Mouse (Mus musculus): ENCODE results near the gene Fbxo3. TPM values are rescaled to one million over a fixed set of nuclear protein-coding genes. Genes with fewer than 3 reads are reported as not detected.
"Not testable (repeated sequence)": the region's sequence is repeated elsewhere in the genome, so short reads cannot be mapped to it uniquely, and the experiment has no call there.

Gene Fbxo3
- polyA plus RNA-seq, 1 experiment from 2014 or later: 49.6 TPM

- no peaks in the 10 kb centered on the region for H3K36me3 ChIP-seq (ENCODE audit: control insufficient read depth, insufficient read depth, low read length)
- peak overlapping the region; percentile 59 for H3K4me2 ChIP-seq (ENCODE audit: low read length)
- H3K9me3 ChIP-seq (ENCODE audit: control insufficient read depth, low read length): no peaks in the 10 kb centered on the region
- DNase-seq (ENCODE audit: low spot score) (peak; percentile 59), ATAC-seq (replicated peaks; ENCODE audit: low FRiP score, low TSS enrichment, low read depth) (no peak)
- H3K4me1 ChIP-seq (replicated peaks; ENCODE audit: control insufficient read depth, insufficient read depth, low read length): 0 out of 2 replicates have a peak, but pooled peaks cover 3% of the 10 kb centered on the region
- peak overlapping the region; percentile 41 for H3K9ac ChIP-seq (ENCODE audit: low read length)
- H3K4me3 ChIP-seq (ENCODE audit: low read depth, low read length): peak overlapping the region; percentile 41
- 41% methylated on average over 10 of the region's 10 CpGs for WGBS
- H3K27me3 ChIP-seq (replicated peaks; ENCODE audit: control insufficient read depth, insufficient read depth, low read length): no peaks in the 10 kb centered on the region
- H3K27ac ChIP-seq (ENCODE audit: low read depth): peak overlapping the region; percentile 63
Measured at GRCm38 (mm10) chr2:104096256-104096655, 68.7 kb downstream of the Fbxo3 start.

DNA sequence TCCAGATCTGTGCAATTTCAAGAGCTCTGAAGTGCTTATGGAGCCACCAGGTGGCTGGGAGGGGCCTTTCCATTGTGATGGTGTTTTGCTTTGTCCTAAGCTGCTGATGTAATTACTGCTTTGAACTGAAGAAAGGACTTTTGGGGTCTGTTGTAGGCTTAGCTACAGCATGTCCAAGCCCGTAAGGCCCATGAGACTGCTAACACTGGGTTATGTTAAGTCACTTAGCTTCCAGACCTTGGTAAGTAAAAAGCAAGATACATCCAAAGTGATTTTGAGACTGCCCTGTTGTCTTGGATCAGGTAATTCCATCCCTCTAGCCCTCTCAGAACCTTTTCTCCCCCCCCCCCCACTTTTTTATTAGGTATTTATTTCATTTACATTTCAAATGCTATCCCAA lies 69.3 kb downstream of the Fbxo3 start:
- H3K27ac ChIP-seq (ENCODE audit: low read depth); H3K9ac ChIP-seq (ENCODE audit: low read length); H3K4me1 ChIP-seq (replicated peaks; ENCODE audit: control insufficient read depth, insufficient read depth, low read length); DNase-seq (ENCODE audit: low spot score); H3K27me3 ChIP-seq (replicated peaks; ENCODE audit: control insufficient read depth, insufficient read depth, low read length); H3K9me3 ChIP-seq (ENCODE audit: control insufficient read depth, low read length); H3K4me2 ChIP-seq (ENCODE audit: low read length); ATAC-seq (replicated peaks; ENCODE audit: low FRiP score, low TSS enrichment, low read depth); H3K4me3 ChIP-seq (ENCODE audit: low read depth, low read length); H3K36me3 ChIP-seq (ENCODE audit: control insufficient read depth, insufficient read depth, low read length): not testable (repeated sequence)
- 100% methylated on average over 1 of the region's 1 CpGs for WGBS

DNA sequence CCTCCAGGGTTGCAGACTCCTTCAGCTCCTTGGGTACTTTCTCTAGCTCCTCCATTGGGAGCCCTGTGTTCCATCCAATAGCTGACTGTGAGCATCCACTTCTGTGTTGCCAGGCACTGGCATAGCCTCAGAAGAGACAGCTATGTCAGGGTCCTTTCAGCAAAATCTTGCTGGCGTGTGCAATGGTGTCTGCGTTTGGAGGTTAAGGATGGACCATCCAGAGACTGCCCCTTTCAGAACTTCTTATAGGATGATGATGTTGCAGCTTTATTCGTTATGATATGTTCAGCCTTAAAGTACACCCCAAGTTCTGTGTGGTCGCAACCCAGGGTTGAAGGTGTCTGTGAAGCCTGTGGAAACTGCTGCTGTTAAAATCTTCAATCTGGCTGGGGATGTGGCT lies 69.9 kb downstream of the Fbxo3 start:
- not testable (repeated sequence) for H3K9ac ChIP-seq (ENCODE audit: low read length); H3K4me2 ChIP-seq (ENCODE audit: low read length); H3K27me3 ChIP-seq (replicated peaks; ENCODE audit: control insufficient read depth, insufficient read depth, low read length); H3K27ac ChIP-seq (ENCODE audit: low read depth); DNase-seq (ENCODE audit: low spot score); H3K36me3 ChIP-seq (ENCODE audit: control insufficient read depth, insufficient read depth, low read length); H3K9me3 ChIP-seq (ENCODE audit: control insufficient read depth, low read length); ATAC-seq (replicated peaks; ENCODE audit: low FRiP score, low TSS enrichment, low read depth); H3K4me3 ChIP-seq (ENCODE audit: low read depth, low read length); H3K4me1 ChIP-seq (replicated peaks; ENCODE audit: control insufficient read depth, insufficient read depth, low read length)
- 93% methylated on average over 4 of the region's 4 CpGs for WGBS

DNA sequence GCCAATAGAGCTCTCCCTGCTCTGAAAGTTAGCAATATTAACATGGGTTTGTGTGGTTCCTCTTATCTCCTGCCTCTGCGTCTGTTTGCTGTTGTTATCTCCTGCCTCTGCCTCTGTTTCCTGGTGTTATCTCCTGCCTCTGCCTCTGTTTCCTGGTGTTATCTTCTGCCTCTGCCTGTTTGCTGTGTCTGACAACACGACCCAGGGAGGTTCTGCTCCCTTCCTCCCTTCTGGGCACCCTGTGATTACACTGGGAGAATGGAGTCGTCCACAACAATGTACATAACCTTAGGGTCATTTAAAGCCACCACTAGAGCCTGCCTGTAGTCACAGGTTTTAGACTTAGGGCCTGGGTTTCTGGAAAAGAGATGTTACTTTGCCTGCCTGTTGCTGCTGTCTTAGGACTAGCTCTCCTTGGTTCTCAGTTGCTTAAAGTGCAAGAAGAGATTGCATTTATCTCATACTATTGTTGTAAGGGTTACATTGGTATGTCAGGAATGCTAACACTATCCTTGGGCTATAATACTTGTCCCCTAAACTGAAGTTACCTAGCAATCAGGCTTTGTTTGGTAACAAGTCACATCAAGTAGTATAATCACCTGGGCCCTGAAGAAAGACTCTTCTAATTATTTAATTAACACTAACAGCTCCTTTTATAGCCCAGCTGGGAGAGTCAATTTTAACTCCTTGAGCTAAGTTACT lies 71.2 kb downstream of the Fbxo3 start:
- no peak overlapping the region for H3K27ac ChIP-seq (ENCODE audit: low read depth)
- ATAC-seq (replicated peaks; ENCODE audit: low FRiP score, low TSS enrichment, low read depth) (no peak), DNase-seq (ENCODE audit: low spot score) (no peak)
- H3K4me1 ChIP-seq (replicated peaks; ENCODE audit: control insufficient read depth, insufficient read depth, low read length): 0 out of 2 replicates have a peak, but pooled peaks cover 3% of the 10 kb centered on the region
- H3K27me3 ChIP-seq (replicated peaks; ENCODE audit: control insufficient read depth, insufficient read depth, low read length): no peaks in the 10 kb centered on the region
- no peak overlapping the region for H3K9ac ChIP-seq (ENCODE audit: low read length)
- WGBS: 24% methylated on average over 3 of the region's 3 CpGs
- H3K4me3 ChIP-seq (ENCODE audit: low read depth, low read length): no peak overlapping the region
- no peaks in the 10 kb centered on the region for H3K36me3 ChIP-seq (ENCODE audit: control insufficient read depth, insufficient read depth, low read length)
- H3K4me2 ChIP-seq (ENCODE audit: low read length): no peak overlapping the region
- no peaks in the 10 kb centered on the region for H3K9me3 ChIP-seq (ENCODE audit: control insufficient read depth, low read length)

DNA sequence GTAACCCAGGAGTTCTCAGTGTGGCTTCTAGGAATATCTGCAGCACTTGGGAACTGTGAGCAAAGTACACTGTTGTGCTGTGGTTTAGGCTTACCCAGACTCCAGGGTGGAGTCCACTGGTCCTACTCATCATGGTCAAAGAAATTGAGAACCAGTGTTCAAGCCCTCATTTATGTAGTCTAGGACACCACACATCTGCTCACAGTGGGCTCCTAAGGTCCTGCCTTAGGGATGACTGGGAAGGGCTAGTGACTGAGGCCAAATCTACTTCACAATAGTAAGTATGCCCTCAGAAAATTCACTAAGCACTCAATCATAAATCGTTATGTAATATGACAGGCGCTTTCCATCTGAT lies 71.7 kb downstream of the Fbxo3 start:
- ATAC-seq (replicated peaks; ENCODE audit: low FRiP score, low TSS enrichment, low read depth) (no peak), DNase-seq (ENCODE audit: low spot score) (no peak)
- Histone ChIP-seq H3K36me3 (ENCODE audit: control insufficient read depth, insufficient read depth, low read length) (no peaks in the 10 kb centered on the region), H3K27ac (ENCODE audit: low read depth) (no peak overlapping the region), H3K4me3 (ENCODE audit: low read depth, low read length) (no peak overlapping the region), H3K9me3 (ENCODE audit: control insufficient read depth, low read length) (no peaks in the 10 kb centered on the region), H3K4me2 (ENCODE audit: low read length) (no peak overlapping the region), H3K27me3 (replicated peaks; ENCODE audit: control insufficient read depth, insufficient read depth, low read length) (no peaks in the 10 kb centered on the region), H3K4me1 (replicated peaks; ENCODE audit: control insufficient read depth, insufficient read depth, low read length) (0 out of 2 replicates have a peak, but pooled peaks cover 3% of the 10 kb centered on the region), H3K9ac (ENCODE audit: low read length) (no peak overlapping the region)
- 93% methylated on average over 2 of the region's 2 CpGs for WGBS

- ATAC-seq (replicated peaks; ENCODE audit: low FRiP score, low TSS enrichment, low read depth): no peak
- no peaks in the 10 kb centered on the region for H3K27me3 ChIP-seq (replicated peaks; ENCODE audit: control insufficient read depth, insufficient read depth, low read length)
- H3K27ac ChIP-seq (ENCODE audit: low read depth): no peak overlapping the region
- no peaks in the 10 kb centered on the region for H3K9me3 ChIP-seq (ENCODE audit: control insufficient read depth, low read length)
- no peak overlapping the region for H3K4me3 ChIP-seq (ENCODE audit: low read depth, low read length)
- no peak for DNase-seq (ENCODE audit: low spot score)
- H3K4me1 ChIP-seq (replicated peaks; ENCODE audit: control insufficient read depth, insufficient read depth, low read length): 0 out of 2 replicates have a peak, but pooled peaks cover 3% of the 10 kb centered on the region
- no peak overlapping the region for H3K4me2 ChIP-seq (ENCODE audit: low read length)
- H3K36me3 ChIP-seq (ENCODE audit: control insufficient read depth, insufficient read depth, low read length): no peaks in the 10 kb centered on the region
- WGBS: 58% methylated on average over 1 of the region's 1 CpGs
- H3K9ac ChIP-seq (ENCODE audit: low read length): no peak overlapping the region
Measured at GRCm38 (mm10) chr2:104099946-104100345, 72.4 kb downstream of the Fbxo3 start.

GRCm38 (mm10) chr2:104104800-104105199 lies 77.3 kb downstream of the Fbxo3 start:
- Histone ChIP-seq H3K27me3 (replicated peaks; ENCODE audit: control insufficient read depth, insufficient read depth, low read length) (no peaks in the 10 kb centered on the region), H3K9ac (ENCODE audit: low read length) (no peak overlapping the region), H3K4me1 (replicated peaks; ENCODE audit: control insufficient read depth, insufficient read depth, low read length) (peaks cover 3% of the 10 kb centered on the region; the same call in 1 of the 2 replicates), H3K9me3 (ENCODE audit: control insufficient read depth, low read length) (no peaks in the 10 kb centered on the region), H3K4me3 (ENCODE audit: low read depth, low read length) (no peak overlapping the region), H3K36me3 (ENCODE audit: control insufficient read depth, insufficient read depth, low read length) (no peaks in the 10 kb centered on the region), H3K4me2 (ENCODE audit: low read length) (no peak overlapping the region), H3K27ac (ENCODE audit: low read depth) (no peak overlapping the region)
- WGBS: 90% methylated on average over 6 of the region's 6 CpGs
- DNase-seq (ENCODE audit: low spot score): no peak
- no peak for ATAC-seq (replicated peaks; ENCODE audit: low FRiP score, low TSS enrichment, low read depth)

GRCm38 (mm10) chr2:104109021-104109420 lies 81.5 kb downstream of the Fbxo3 start:
- DNase-seq (ENCODE audit: low spot score); H3K36me3 ChIP-seq (ENCODE audit: control insufficient read depth, insufficient read depth, low read length); H3K27ac ChIP-seq (ENCODE audit: low read depth); H3K4me2 ChIP-seq (ENCODE audit: low read length); H3K9ac ChIP-seq (ENCODE audit: low read length); ATAC-seq (replicated peaks; ENCODE audit: low FRiP score, low TSS enrichment, low read depth); H3K4me1 ChIP-seq (replicated peaks; ENCODE audit: control insufficient read depth, insufficient read depth, low read length); H3K4me3 ChIP-seq (ENCODE audit: low read depth, low read length); H3K27me3 ChIP-seq (replicated peaks; ENCODE audit: control insufficient read depth, insufficient read depth, low read length); H3K9me3 ChIP-seq (ENCODE audit: control insufficient read depth, low read length): not testable (repeated sequence)
- 74% methylated on average over 2 of the region's 2 CpGs for whole genome bisulfite sequencing

- H3K9me3 ChIP-seq (ENCODE audit: control insufficient read depth, low read length): no peaks in the 10 kb centered on the region
- DNase-seq (ENCODE audit: low spot score) (peak; percentile 50), ATAC-seq (replicated peaks; ENCODE audit: low FRiP score, low TSS enrichment, low read depth) (no peak)
- H3K9ac ChIP-seq (ENCODE audit: low read length): no peak overlapping the region
- no peaks in the 10 kb centered on the region for H3K27me3 ChIP-seq (replicated peaks; ENCODE audit: control insufficient read depth, insufficient read depth, low read length)
- no peak overlapping the region for H3K4me2 ChIP-seq (ENCODE audit: low read length)
- peaks cover 3% of the 10 kb centered on the region; the same call in 1 of the 2 replicates for H3K4me1 ChIP-seq (replicated peaks; ENCODE audit: control insufficient read depth, insufficient read depth, low read length)
- no peaks in the 10 kb centered on the region; the same call in 1 of the 2 replicates for H3K36me3 ChIP-seq (ENCODE audit: control insufficient read depth, insufficient read depth, low read length)
- WGBS: 77% methylated on average over 2 of the region's 2 CpGs
- H3K4me3 ChIP-seq (ENCODE audit: low read depth, low read length): no peak overlapping the region
- H3K27ac ChIP-seq (ENCODE audit: low read depth): no peak overlapping the region
Measured at GRCm38 (mm10) chr2:104109528-104109927, 82.0 kb downstream of the Fbxo3 start.

All from intestine, embryonic 14.5 days (tissue).